26 mouse cellular contexts compared by ENCODE assay signal in the genomic region with DNA sequence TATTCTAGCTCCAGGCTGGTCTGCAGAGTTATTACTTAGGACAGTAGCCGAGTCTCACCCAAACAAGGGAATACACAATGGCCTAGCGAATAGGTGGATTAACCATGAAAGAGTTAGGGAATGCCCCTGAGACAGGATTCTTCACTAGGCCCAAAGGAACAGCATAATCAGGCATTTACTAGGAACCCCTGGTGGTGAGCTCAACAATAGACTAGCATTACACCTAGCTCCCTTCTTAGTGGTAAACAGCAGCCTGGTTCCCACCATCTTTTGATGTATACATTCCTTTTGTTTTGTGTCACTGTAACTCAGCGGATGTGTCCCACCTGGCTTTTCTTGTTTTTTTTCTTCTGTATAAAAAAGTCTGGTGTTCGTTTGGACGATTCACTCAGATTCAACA.
"Had no signal": no experiment of that assay in that cellular context is flagged by ENCODE, and none has a peak within 500 bp of the region (broad histone marks: within the 10 kb centered on the region; RNA-seq: fewer than 3 reads in every experiment).

No protein-coding gene starts in this region.

- H3K9ac ChIP-seq: embryonic facial prominence, embryonic 12.5 days; embryonic facial prominence, embryonic 13.5 days; embryonic facial prominence, embryonic 15.5 days; forebrain, embryonic 12.5 days; forebrain, embryonic 13.5 days; forebrain, postnatal 0 days; heart, embryonic 12.5 days had no signal

- H3K36me3 ChIP-seq: embryonic facial prominence, embryonic 10.5 days; embryonic facial prominence, embryonic 12.5 days; embryonic facial prominence, embryonic 13.5 days; embryonic facial prominence, embryonic 15.5 days; forebrain, embryonic 10.5 days; forebrain, embryonic 12.5 days; heart, embryonic 10.5 days; heart, embryonic 12.5 days had no signal

- H3K27ac ChIP-seq: embryonic facial prominence, embryonic 10.5 days; embryonic facial prominence, embryonic 12.5 days; embryonic facial prominence, embryonic 13.5 days; embryonic facial prominence, embryonic 15.5 days; forebrain, embryonic 10.5 days; forebrain, embryonic 12.5 days; forebrain, embryonic 13.5 days; gastrocnemius, adult 2 months; heart, adult 2 months; heart, embryonic 10.5 days had no signal

- H3K4me3 ChIP-seq: embryonic facial prominence, embryonic 10.5 days; embryonic facial prominence, embryonic 12.5 days; embryonic facial prominence, embryonic 13.5 days; embryonic facial prominence, embryonic 15.5 days; erythroblast, embryonic 14.5 days; forebrain, embryonic 10.5 days; forebrain, embryonic 12.5 days; forebrain, embryonic 13.5 days; gastrocnemius, adult 2 months; heart, adult 2 months; heart, embryonic 10.5 days; heart, embryonic 12.5 days had no signal

- H3K4me2 ChIP-seq: embryonic facial prominence, embryonic 12.5 days; embryonic facial prominence, embryonic 13.5 days; embryonic facial prominence, embryonic 15.5 days; forebrain, embryonic 12.5 days; forebrain, embryonic 13.5 days; heart, embryonic 11.5 days; heart, embryonic 12.5 days had no signal

- ATAC-seq: forebrain, embryonic 13.5 days; forebrain, embryonic 14.5 days; forebrain, embryonic 16.5 days; forebrain, postnatal 0 days had no signal

- DNase-seq: cerebellum, postnatal 10 days; cerebellum, postnatal 25 days; cerebellum, postnatal 36 days; embryo, embryonic 11 days; forebrain, postnatal 0 days; gastrocnemius, adult 2 months; gastrocnemius, postnatal 10 days; gastrocnemius, postnatal 14 days; gastrocnemius, postnatal 25 days; gastrocnemius, postnatal 36 days; heart, adult 11 months; heart, adult 18-20 months; heart, adult 2 months had no signal

- H3K9me3 ChIP-seq: embryonic facial prominence, embryonic 10.5 days; embryonic facial prominence, embryonic 12.5 days; embryonic facial prominence, embryonic 13.5 days; embryonic facial prominence, embryonic 15.5 days; forebrain, embryonic 10.5 days; forebrain, embryonic 12.5 days; forebrain, embryonic 13.5 days; heart, embryonic 10.5 days; heart, embryonic 12.5 days had no signal

- H3K27me3 ChIP-seq: embryonic facial prominence, embryonic 12.5 days; embryonic facial prominence, embryonic 13.5 days; embryonic facial prominence, embryonic 15.5 days; forebrain, embryonic 12.5 days; forebrain, embryonic 13.5 days; heart, embryonic 12.5 days had no signal

- H3K4me1 ChIP-seq: embryonic facial prominence, embryonic 10.5 days; embryonic facial prominence, embryonic 12.5 days; embryonic facial prominence, embryonic 13.5 days; embryonic facial prominence, embryonic 15.5 days; forebrain, embryonic 10.5 days; forebrain, embryonic 12.5 days; forebrain, embryonic 13.5 days; heart, embryonic 10.5 days; heart, embryonic 12.5 days had no signal
